ENCODE assay signal across 30 mouse cellular contexts in genomic region chr17:80997226-80997625, GRCm38 (mm10). TPM values are rescaled to one million over a fixed set of nuclear protein-coding genes. Genes with fewer than 3 reads are reported as not detected.
DNase-seq lines count a peak whose midpoint lies in the region; ATAC-seq and TF ChIP-seq lines count a peak whose summit lies in the region.
"Had no signal": no experiment of that assay in that cellular context is flagged by ENCODE, and none has a peak within 500 bp of the region (broad histone marks: within the 10 kb centered on the region; RNA-seq: fewer than 3 reads in every experiment).

No protein-coding gene starts in this region.

- no peak overlapping the region for H3K9ac ChIP-seq in lung, embryonic 14.5 days
- no peak overlapping the region for H3K9ac ChIP-seq in MEL (ENCODE audit: control insufficient read depth, low read depth, low read length, poor library complexity, severe bottlenecking)
- H3K9ac ChIP-seq: embryonic facial prominence, embryonic 12.5 days; forebrain, embryonic 15.5 days; hindbrain, embryonic 15.5 days; liver, embryonic 15.5 days; midbrain, embryonic 12.5 days; neural tube, embryonic 13.5 days had no signal

- H3K27ac ChIP-seq in lung, embryonic 14.5 days (ENCODE audit: low read depth) = peak overlapping the region; percentile 65; the same call in 1 of the 2 replicates
- H3K27ac ChIP-seq in MEL (ENCODE audit: control insufficient read depth, low read depth, low read length) = no peak overlapping the region
- H3K27ac ChIP-seq in heart, embryonic 10.5 days = no peak overlapping the region
- H3K27ac ChIP-seq: embryonic facial prominence, embryonic 12.5 days; forebrain, embryonic 10.5 days; forebrain, embryonic 15.5 days; heart, adult 2 months; hindbrain, embryonic 10.5 days; hindbrain, embryonic 15.5 days; liver, embryonic 15.5 days; midbrain, embryonic 12.5 days; neural tube, embryonic 13.5 days had no signal

- no peaks in the 10 kb centered on the region for H3K36me3 ChIP-seq in lung, embryonic 14.5 days (ENCODE audit: insufficient read depth)
- peaks cover 0 to 2% of the 10 kb centered on the region in 2 experiments; a peak in 1 of 4 replicates for H3K36me3 ChIP-seq in MEL (ENCODE audit: control insufficient read depth in 1 of 2, insufficient read depth in 2 of 2, low read length in 2 of 2)
- peaks cover 3% of the 10 kb centered on the region; the same call in 1 of the 2 replicates for H3K36me3 ChIP-seq in heart, embryonic 10.5 days
- H3K36me3 ChIP-seq: embryonic facial prominence, embryonic 12.5 days; forebrain, embryonic 10.5 days; hindbrain, embryonic 10.5 days; liver, embryonic 15.5 days; midbrain, embryonic 12.5 days had no signal

- TF ChIP-seq POLR2A in lung, adult 2 months (IDR thresholded peaks at IDR 0.05; ENCODE audit: borderline replicate concordance, extremely low read depth, low read depth, low read length) = no peak
- TF ChIP-seq POLR2A in MEL (IDR thresholded peaks at IDR 0.05; ENCODE audit: control insufficient read depth in 1 of 2, insufficient read depth in 1 of 2, low read depth in 1 of 2, low read length in 2 of 2, poor library complexity in 1 of 2) = no peak

- TF ChIP-seq RAD21 in MEL (IDR thresholded peaks at IDR 0.05; ENCODE audit: low read depth, low read length) = no peak

- no peaks in the 10 kb centered on the region for H3K79me2 ChIP-seq in MEL (ENCODE audit: control insufficient read depth, insufficient read depth, low read length, poor library complexity)

- no peak overlapping the region for H3K4me2 ChIP-seq in lung, embryonic 14.5 days
- H3K4me2 ChIP-seq: embryonic facial prominence, embryonic 12.5 days; forebrain, embryonic 15.5 days; hindbrain, embryonic 15.5 days; liver, embryonic 15.5 days; midbrain, embryonic 12.5 days; neural tube, embryonic 13.5 days had no signal

- H3K4me3 ChIP-seq in lung, embryonic 14.5 days (ENCODE audit: low read depth, low read length) = no peak overlapping the region
- H3K4me3 ChIP-seq in lung, adult 2 months (replicated peaks; ENCODE audit: extremely low read depth, low read depth, low read length) = no peak overlapping the region
- no peak overlapping the region for H3K4me3 ChIP-seq in MEL (ENCODE audit: control insufficient read depth in 1 of 2, insufficient read depth in 1 of 2, low read depth in 2 of 2, low read length in 2 of 2)
- no peak overlapping the region for H3K4me3 ChIP-seq in heart, embryonic 10.5 days
- H3K4me3 ChIP-seq: embryonic facial prominence, embryonic 12.5 days; forebrain, embryonic 10.5 days; forebrain, embryonic 15.5 days; heart, adult 2 months; hindbrain, embryonic 10.5 days; hindbrain, embryonic 15.5 days; liver, embryonic 15.5 days; megakaryocyte, embryonic 14.5 days; midbrain, embryonic 12.5 days; neural tube, embryonic 13.5 days had no signal

- TF ChIP-seq CTCF in lung, embryonic 14.5 days (IDR thresholded peaks at IDR 0.05; ENCODE audit: low read depth) = no peak
- no peak for TF ChIP-seq CTCF in lung, adult 2 months (IDR thresholded peaks at IDR 0.05; ENCODE audit: insufficient read depth, low read length)
- TF ChIP-seq CTCF in MEL (IDR thresholded peaks at IDR 0.05 in 2 of 3, conservative IDR thresholded peaks at IDR 0.05 in 1 of 3; ENCODE audit: control insufficient read depth in 1 of 3, insufficient read depth in 1 of 3, low read depth in 2 of 3, low read length in 3 of 3, poor library complexity in 1 of 3, severe bottlenecking in 1 of 3) = no peak

- WGBS in lung, embryonic 14.5 days = 36% methylated on average over 2 of the region's 2 CpGs
- WGBS in lung, adult 2 months = 43% methylated on average over 2 of the region's 2 CpGs
- 56% methylated on average over 2 of the region's 2 CpGs for WGBS in heart, embryonic 10.5 days

- H3K27me3 ChIP-seq in lung, embryonic 14.5 days (ENCODE audit: insufficient read depth, low read length) = no peaks in the 10 kb centered on the region
- H3K27me3 ChIP-seq in MEL (ENCODE audit: control insufficient read depth in 1 of 2, insufficient read depth in 2 of 2, low read length in 2 of 2) = no peaks in the 10 kb centered on the region
- no peaks in the 10 kb centered on the region for H3K27me3 ChIP-seq in heart, embryonic 10.5 days (ENCODE audit: insufficient read depth, poor library complexity, severe bottlenecking)
- H3K27me3 ChIP-seq: embryonic facial prominence, embryonic 12.5 days; forebrain, embryonic 15.5 days; hindbrain, embryonic 15.5 days; liver, embryonic 15.5 days; midbrain, embryonic 12.5 days; neural tube, embryonic 13.5 days had no signal

- DNase-seq in lung, embryonic 14.5 days = peak; percentile 87
- DNase-seq in lung, adult 2 months = no peak
- DNase-seq in MEL (ENCODE audit: low read depth, low spot score) = peak; percentile 27
- peak; percentile 50 for DNase-seq in lung, postnatal 36 days
- no peak for DNase-seq in ovary, postnatal 36 days (ENCODE audit: low spot score)
- no peak for DNase-seq in heart, embryonic 10.5 days (ENCODE audit: low spot score)
- no peak for DNase-seq in heart, adult 9 months (ENCODE audit: low spot score in 2 of 2)
- DNase-seq: adrenal gland, postnatal 14 days; B cell, adult 2 months; cerebellum, adult 18-20 months; cerebellum, postnatal 25 days; gastrocnemius, postnatal 25 days; heart, adult 2 months; heart, postnatal 14 days; kidney, adult 11 months; kidney, postnatal 25 days; layer of hippocampus, postnatal 36 days; liver; thymus, postnatal 4 days had no signal

- ATAC-seq in lung, embryonic 14.5 days (ENCODE audit: insufficient read depth) = peak; percentile 91
- peak; percentile 78 for ATAC-seq in common myeloid progenitor, adult 5-6 weeks (replicated peaks; ENCODE audit: low read depth, poor library complexity, severe bottlenecking)
- ATAC-seq: forebrain, embryonic 15.5 days; inflammation-experienced regulatory T-cells, adult 6 months had no signal

- no peaks in the 10 kb centered on the region for H3K9me3 ChIP-seq in lung, embryonic 14.5 days (ENCODE audit: low read depth, low read length)
- no peaks in the 10 kb centered on the region for H3K9me3 ChIP-seq in MEL (replicated peaks; ENCODE audit: insufficient read depth, low read length)
- H3K9me3 ChIP-seq in heart, embryonic 10.5 days = no peaks in the 10 kb centered on the region
- H3K9me3 ChIP-seq: embryonic facial prominence, embryonic 12.5 days; forebrain, embryonic 15.5 days; hindbrain, embryonic 10.5 days; hindbrain, embryonic 15.5 days; liver, embryonic 15.5 days; midbrain, embryonic 12.5 days; neural tube, embryonic 13.5 days had no signal

- peak in 1 of 2 experiments; percentile 36; a peak in 2 of 4 replicates for TF ChIP-seq EP300 in MEL (IDR thresholded peaks at IDR 0.05; ENCODE audit: low read depth in 1 of 2, low read length in 2 of 2)

- H3K4me1 ChIP-seq in lung, embryonic 14.5 days (ENCODE audit: insufficient read depth) = peaks cover 10% of the 10 kb centered on the region
- peaks cover 9% of the 10 kb centered on the region for H3K4me1 ChIP-seq in lung, adult 2 months (ENCODE audit: control insufficient read depth, insufficient read depth, low read length)
- peaks cover 0 to 3% of the 10 kb centered on the region in 2 experiments; a peak in 1 of 4 replicates for H3K4me1 ChIP-seq in MEL (ENCODE audit: control insufficient read depth in 1 of 2, insufficient read depth in 2 of 2, low read length in 2 of 2)
- no peaks in the 10 kb centered on the region; the same call in 1 of the 2 replicates for H3K4me1 ChIP-seq in heart, embryonic 10.5 days
- H3K4me1 ChIP-seq: forebrain, embryonic 15.5 days; liver, embryonic 15.5 days had no signal

TF ChIP-seq in MEL, 35 proteins besides CTCF, POLR2A, EP300 and RAD21:
- TF ChIP-seq ELF1 (IDR thresholded peaks at IDR 0.05; ENCODE audit: low read depth, low read length) (no peak), USF2 (IDR thresholded peaks at IDR 0.05; ENCODE audit: borderline replicate concordance in 1 of 2, insufficient read depth in 1 of 2, low read depth in 1 of 2, low read length in 2 of 2) (no peak), TCF12 (IDR thresholded peaks at IDR 0.05; ENCODE audit: low read depth, low read length) (no peak), JUND (IDR thresholded peaks at IDR 0.05; ENCODE audit: low read depth, low read length) (no peak)

RNA-seq across cellular contexts. Expression of gene Tmem178, which starts 52.8 kb away (rescaled TPM):
- 13.6 and 14.5 TPM in 2 replicates for polyA plus RNA-seq in lung, embryonic 14.5 days (2014; fragmentation: Nextera tagmentation; extraction: Ambion mirVana)
- 18.5 and 20.7 TPM in 2 replicates for polyA plus RNA-seq in lung, adult 2 months (2012; rRNA removed)
- not detected in 2 replicates for total RNA-seq in MEL (2012; rRNA removed)
- under 1 TPM in 1 of 2 experiments, not detected in 1; 0.28 TPM for polyA plus RNA-seq in MEL (2012; ENCODE audit: insufficient read depth in 1 of 2, insufficient read length in 2 of 2, low read depth in 1 of 2, low replicate concordance in 2 of 2, missing spikeins in 1 of 2)
- not detected in 2 replicates for total RNA-seq in common myeloid progenitor, adult 5-6 weeks (2017)
- polyA plus RNA-seq in heart, embryonic 10.5 days (2016; fragmentation: Nextera tagmentation; extraction: Ambion mirVana) = 4.5 and 5.2 TPM in 2 replicates
- polyA plus RNA-seq: inflammation-experienced regulatory T-cells, adult 6 months had no signal

Comparison
In these comparisons a context has a peak if more than half of its experiments do, and no peak if none do; other contexts are left out.
1. DNase-seq: peak in lung, embryonic 14.5 days (single experiment), MEL (single experiment) and lung, postnatal 36 days (single experiment); none in lung, adult 2 months (single experiment), ovary, postnatal 36 days (single experiment), heart, embryonic 10.5 days (single experiment) and heart, adult 9 months (0 of 2).